Mouse (Mus musculus): Measurements from ENCODE around the gene Srgn.
"Not testable (repeated sequence)": the region's sequence is repeated elsewhere in the genome, so short reads cannot be mapped to it uniquely, and the experiment has no call there.

Gene Srgn

GRCm38 (mm10) chr10:62521763-62522162 is 5.5 kb downstream of the Srgn start:
- DNase-seq (ENCODE audit: low spot score in 2 of 2), result no peak

GRCm38 (mm10) chr10:62520911-62521310 is 6.3 kb downstream of the Srgn start:
- DNase-seq (ENCODE audit: low spot score in 2 of 2), result no peak

GRCm38 (mm10) chr10:62517511-62517910 is 9.7 kb downstream of the Srgn start:
- DNase-seq (ENCODE audit: low spot score in 2 of 2), result no peak

GRCm38 (mm10) chr10:62512855-62513254 is 14.4 kb downstream of the Srgn start:
- DNase-seq (ENCODE audit: low spot score in 2 of 2), result peak; percentile 55 to 56

GRCm38 (mm10) chr10:62511528-62511927 is 15.7 kb downstream of the Srgn start:
- DNase-seq (ENCODE audit: low spot score in 2 of 2), result no peak

GRCm38 (mm10) chr10:62509032-62509656 is 18.1 kb downstream of the Srgn start:
- DNase-seq (ENCODE audit: low spot score in 2 of 2), result peak in 1 of 2 experiments; percentile 38

GRCm38 (mm10) chr10:62508459-62508858 is 18.8 kb downstream of the Srgn start:
- no peak for DNase-seq (ENCODE audit: low spot score in 2 of 2)

GRCm38 (mm10) chr10:62507591-62508308 is 19.5 kb downstream of the Srgn start:
- peak; percentile 84 to 86 for DNase-seq (ENCODE audit: low spot score in 2 of 2)

- DNase-seq (ENCODE audit: low spot score in 2 of 2), result no peak
Observed at GRCm38 (mm10) chr10:62507071-62507470, 20.2 kb downstream of the Srgn start.

GRCm38 (mm10) chr10:62506019-62506556 is 21.2 kb downstream of the Srgn start:
- DNase-seq (ENCODE audit: low spot score in 2 of 2), result peak; percentile 72 to 74

GRCm38 (mm10) chr10:62505224-62505983 is 21.8 kb downstream of the Srgn start:
- DNase-seq (ENCODE audit: low spot score in 2 of 2), result no peak

GRCm38 (mm10) chr10:62503836-62504628 is 23.2 kb downstream of the Srgn start:
- DNase-seq (ENCODE audit: low spot score in 2 of 2), result no peak

- DNase-seq (ENCODE audit: low spot score in 2 of 2), result peak; percentile 64 to 69
Observed at GRCm38 (mm10) chr10:62503353-62503752, 23.9 kb downstream of the Srgn start.

GRCm38 (mm10) chr10:62501951-62502350 is 25.3 kb downstream of the Srgn start:
- DNase-seq (ENCODE audit: low spot score in 2 of 2), result no peak

GRCm38 (mm10) chr10:62500916-62501615 is 26.2 kb downstream of the Srgn start:
- peak; percentile 38 to 62 for DNase-seq (ENCODE audit: low spot score in 2 of 2)

GRCm38 (mm10) chr10:62500088-62500915 is 26.9 kb downstream of the Srgn start:
- DNase-seq (ENCODE audit: low spot score in 2 of 2), result peak; percentile 71 to 82

GRCm38 (mm10) chr10:62491681-62492080 is 35.6 kb downstream of the Srgn start:
- not testable (repeated sequence) for DNase-seq (ENCODE audit: low spot score in 2 of 2)

- no peak for DNase-seq (ENCODE audit: low spot score in 2 of 2)
Observed at GRCm38 (mm10) chr10:62488266-62488665, 39.0 kb downstream of the Srgn start.

GRCm38 (mm10) chr10:62486618-62487415 is 40.4 kb downstream of the Srgn start, which contains the start of gene Vps26a:
Vps26a (minus strand) TSS chr10:62486805.
- DNase-seq (ENCODE audit: low spot score in 2 of 2), result peak; percentile 97 to 98

All from spleen, postnatal 36 days (tissue).